Mouse (Mus musculus): ENCODE data around the gene Gm10376. TPM values are rescaled to one million over a fixed set of nuclear protein-coding genes. Genes with fewer than 3 reads are reported as not detected.

Gene Gm10376
- polyA plus RNA-seq (2017; shearing (Covaris generic)): not detected

GRCm38 (mm10) chr14:43015528-43015927 lies at the start of gene Gm10376:
Gene Gm10376 (minus strand): TSS chr14:43015628.

GRCm38 (mm10) chr14:42993524-42993923 lies 21.9 kb downstream of the Gm10376 start, which contains the start of gene Gm8082:
Gene Gm8082 (minus strand): TSS chr14:42993624.

Other genes with a start within 250 kb of the Gm10376 start
- gene Gm3015, start 246.8 kb downstream of the Gm10376 start, polyA plus RNA-seq (2017; shearing (Covaris generic)): not detected
- not detected for gene Gm10377, start 217.6 kb downstream of the Gm10376 start, polyA plus RNA-seq (2017; shearing (Covaris generic))
- gene Gm21977, start 162.2 kb downstream of the Gm10376 start, polyA plus RNA-seq (2017; shearing (Covaris generic)): 1 to 10 TPM in 1 of 2 experiments, not detected in 1; 2.1 TPM
- gene Gm8082, start 22.0 kb downstream of the Gm10376 start, polyA plus RNA-seq (2017; shearing (Covaris generic)): not detected
- not detected for gene Gm8094, start 61.0 kb upstream of the Gm10376 start, polyA plus RNA-seq (2017; shearing (Covaris generic))
- gene Gm8104, start 85.0 kb upstream of the Gm10376 start, polyA plus RNA-seq (2017; shearing (Covaris generic)): not detected
- not detected for gene Gm7233, start 164.2 kb upstream of the Gm10376 start, polyA plus RNA-seq (2017; shearing (Covaris generic))
- not detected for gene Gm8122, start 219.7 kb upstream of the Gm10376 start, polyA plus RNA-seq (2017; shearing (Covaris generic))
- 1 to 10 TPM in 1 of 2 experiments, under 1 TPM in 1; 0.28 to 1.6 TPM for gene Gm8126, start 243.0 kb upstream of the Gm10376 start, polyA plus RNA-seq (2017; shearing (Covaris generic))